Mouse (Mus musculus) embryonic facial prominence, embryonic 10.5 days (tissue): ENCODE measurements at regions not wholly inside any gene's neighbourhood (a gene's known extent, or its start where the extent isn't known, plus 50 kb on each side); places are given as distances from the start of the nearest gene placed in this dataset.

ENCODE experiments used
- DNase-seq: peaks from one replicate; pipeline ENCODE4 v3.0.0-alpha.2; 2017; ENCODE audit warnings: low spot score
- H3K27ac ChIP-seq: fragments of 300-500 bp; sonication (generic); replicated peaks from 2 replicates; pipeline ENCODE4 v1.5.1; 2016; ENCODE audit warnings: mild to moderate bottlenecking
- H3K27me3 ChIP-seq: fragments of 300-500 bp; sonication (generic); replicated peaks from 2 replicates; pipeline ENCODE4 v1.6.1; 2016; ENCODE audit warnings: low read depth, mild to moderate bottlenecking; ENCODE audit not compliant: poor library complexity, severe bottlenecking
- H3K36me3 ChIP-seq: fragments of 300-500 bp; sonication (generic); replicated peaks from 2 replicates; pipeline ENCODE4 v1.6.1; 2016; ENCODE audit warnings: mild to moderate bottlenecking, moderate library complexity
- H3K4me1 ChIP-seq: fragments of 300-500 bp; sonication (generic); 2 replicates; pipeline ENCODE4 v1.6.1; 2016
- H3K4me3 ChIP-seq: fragments of 300-500 bp; sonication (generic); 2 replicates; pipeline ENCODE4 v1.5.1; 2016; ENCODE audit warnings: mild to moderate bottlenecking, moderate library complexity
- H3K9me3 ChIP-seq: fragments of 300-500 bp; sonication (generic); 2 replicates; pipeline ENCODE4 v1.6.1; 2016; ENCODE audit warnings: mild to moderate bottlenecking
- WGBS: fragments of 180-500 bp; shearing (Covaris S2); methylation state at CpG from one replicate; pipeline ENCODE4 v1.1.7; 2016; 5-methylcytosine and 5-hydroxymethylcytosine counted together

DNA sequence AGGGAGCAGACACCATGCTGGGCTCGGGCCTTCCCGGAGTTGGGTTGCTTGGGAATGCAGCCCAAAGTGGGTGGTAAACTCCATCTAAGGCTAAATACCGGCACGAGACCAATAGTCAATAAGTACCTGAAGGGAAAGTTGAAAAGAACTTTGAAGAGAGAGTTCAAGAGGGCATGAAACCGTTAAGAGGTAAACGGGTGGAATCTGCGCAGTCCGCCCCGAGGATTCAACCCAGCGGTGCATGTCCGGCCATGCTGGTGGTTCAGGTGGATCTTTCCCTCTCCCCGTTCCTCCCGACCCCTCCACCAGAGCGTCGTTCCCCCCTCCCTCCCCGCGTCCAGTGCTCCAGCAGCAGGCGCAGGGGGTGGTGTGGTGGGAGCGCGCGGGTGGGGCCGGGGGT is 179.1 kb upstream of the Arhgef26 start:
- WGBS = 58% methylated on average over 22 of the region's 22 CpGs
- Histone ChIP-seq H3K27me3 (no peaks in the 10 kb centered on the region), H3K4me3 (no peak overlapping the region), H3K4me1 (no peaks in the 10 kb centered on the region), H3K9me3 (peaks cover 23% of the 10 kb centered on the region), H3K27ac (no peak overlapping the region), H3K36me3 (no peaks in the 10 kb centered on the region)
- DNase-seq = peak; percentile 83

GRCm38 (mm10) chr3:62170647-62171046 is 167.5 kb upstream of the Arhgef26 start:
- Histone ChIP-seq H3K9me3 (no peaks in the 10 kb centered on the region), H3K4me1 (no peaks in the 10 kb centered on the region), H3K27me3 (no peaks in the 10 kb centered on the region), H3K27ac (no peak overlapping the region), H3K4me3 (no peak overlapping the region), H3K36me3 (no peaks in the 10 kb centered on the region)
- 78% methylated on average over 4 of the region's 4 CpGs for WGBS
- no peak for DNase-seq

- Histone ChIP-seq H3K4me3 (no peak overlapping the region), H3K27me3 (no peaks in the 10 kb centered on the region), H3K27ac (no peak overlapping the region), H3K9me3 (no peaks in the 10 kb centered on the region), H3K36me3 (no peaks in the 10 kb centered on the region), H3K4me1 (no peaks in the 10 kb centered on the region)
- no peak for DNase-seq
- 87% methylated on average over 3 of the region's 3 CpGs for WGBS
Measured at GRCm38 (mm10) chr3:62187807-62188509, 150.2 kb upstream of the Arhgef26 start.

DNA sequence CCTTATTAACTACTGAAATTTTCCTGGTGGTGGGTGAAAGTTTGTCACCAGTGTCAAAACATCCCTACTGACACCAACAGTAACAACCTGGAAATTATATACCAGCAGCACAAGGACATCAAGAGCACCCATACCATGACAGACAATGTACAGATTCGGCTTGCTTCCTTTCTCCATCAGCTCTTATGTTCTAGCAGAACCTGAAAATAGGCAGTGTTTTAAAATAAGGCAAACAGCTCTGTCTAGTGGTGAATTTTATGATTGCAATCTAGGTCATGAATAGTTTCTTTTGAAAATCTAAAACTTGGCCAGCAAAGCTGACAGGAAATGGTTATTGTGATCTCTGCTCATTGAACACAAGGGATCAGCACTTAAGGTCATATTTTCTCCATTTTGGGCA is 145.7 kb upstream of the Arhgef26 start:
- WGBS = 46% methylated on average over 1 of the region's 1 CpGs
- Histone ChIP-seq H3K4me3 (no peak overlapping the region), H3K4me1 (no peaks in the 10 kb centered on the region), H3K9me3 (no peaks in the 10 kb centered on the region), H3K36me3 (no peaks in the 10 kb centered on the region), H3K27me3 (no peaks in the 10 kb centered on the region), H3K27ac (no peak overlapping the region)
- no peak for DNase-seq

DNA sequence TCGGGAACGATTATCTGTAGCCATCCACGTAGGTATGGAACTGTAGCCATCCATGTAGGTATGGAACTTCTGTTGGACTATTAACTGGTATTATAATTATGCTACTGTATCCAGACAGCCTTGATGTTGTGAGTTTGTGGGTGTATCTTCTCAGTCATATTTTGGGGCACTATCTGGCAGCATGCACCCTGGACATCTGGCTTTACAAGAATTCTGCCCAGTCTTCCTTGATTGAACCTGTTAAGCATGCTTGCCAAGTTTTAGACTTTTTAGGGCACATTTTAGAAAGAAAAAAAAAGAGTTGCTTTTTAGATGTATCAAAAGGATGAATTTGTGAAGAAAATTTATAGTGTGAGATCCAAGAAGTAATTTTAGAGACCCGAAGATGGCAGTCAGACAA is 143.7 kb upstream of the Arhgef26 start:
- H3K27me3 ChIP-seq = no peaks in the 10 kb centered on the region
- DNase-seq = no peak
- 90% methylated on average over 4 of the region's 4 CpGs for WGBS
- H3K4me1 ChIP-seq = no peaks in the 10 kb centered on the region
- H3K27ac ChIP-seq = no peak overlapping the region
- H3K4me3 ChIP-seq = no peak overlapping the region
- no peaks in the 10 kb centered on the region for H3K36me3 ChIP-seq
- no peaks in the 10 kb centered on the region for H3K9me3 ChIP-seq

DNA sequence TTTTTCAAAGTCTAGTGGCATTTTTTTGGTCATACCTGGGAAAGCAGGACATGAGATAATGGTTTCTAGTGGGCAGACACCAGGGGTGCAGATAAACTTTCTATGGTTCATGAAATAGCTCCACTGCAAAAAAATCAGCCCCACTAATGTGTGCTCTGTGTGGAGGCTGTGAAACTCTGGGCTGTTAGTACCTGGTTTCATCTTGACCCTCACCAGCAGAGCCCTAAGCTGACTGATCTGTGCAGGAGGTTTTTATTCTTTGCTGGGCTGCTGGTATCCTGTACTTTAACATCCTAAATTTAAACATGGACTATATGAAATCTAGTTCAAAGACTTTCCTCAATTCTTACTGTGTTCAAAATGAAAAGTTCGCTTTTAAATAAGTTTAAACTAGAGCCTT is 141.5 kb upstream of the Arhgef26 start:
- no peak for DNase-seq
- H3K4me1 ChIP-seq = no peaks in the 10 kb centered on the region
- H3K4me3 ChIP-seq = no peak overlapping the region
- 81% methylated on average over 1 of the region's 1 CpGs for WGBS
- peaks cover 5% of the 10 kb centered on the region; the same call in 1 of the 2 replicates for H3K9me3 ChIP-seq
- no peaks in the 10 kb centered on the region for H3K36me3 ChIP-seq
- H3K27ac ChIP-seq = no peak overlapping the region
- peaks cover 7% of the 10 kb centered on the region; the same call in 1 of the 2 replicates for H3K27me3 ChIP-seq

GRCm38 (mm10) chr3:62215806-62216205 is 122.3 kb upstream of the Arhgef26 start:
- H3K27ac ChIP-seq = no peak overlapping the region
- no peaks in the 10 kb centered on the region for H3K36me3 ChIP-seq
- no peaks in the 10 kb centered on the region for H3K27me3 ChIP-seq
- DNase-seq = peak; percentile 26
- no peaks in the 10 kb centered on the region for H3K4me1 ChIP-seq
- H3K4me3 ChIP-seq = no peak overlapping the region
- no peaks in the 10 kb centered on the region for H3K9me3 ChIP-seq

- WGBS = 97% methylated on average over 1 of the region's 1 CpGs
- no peaks in the 10 kb centered on the region for H3K36me3 ChIP-seq
- H3K4me3 ChIP-seq = no peak overlapping the region
- no peak overlapping the region for H3K27ac ChIP-seq
- no peaks in the 10 kb centered on the region for H3K4me1 ChIP-seq
- H3K9me3 ChIP-seq = no peaks in the 10 kb centered on the region
- no peak for DNase-seq
- H3K27me3 ChIP-seq = no peaks in the 10 kb centered on the region
Measured at GRCm38 (mm10) chr3:62217335-62217734, 120.8 kb upstream of the Arhgef26 start.

DNA sequence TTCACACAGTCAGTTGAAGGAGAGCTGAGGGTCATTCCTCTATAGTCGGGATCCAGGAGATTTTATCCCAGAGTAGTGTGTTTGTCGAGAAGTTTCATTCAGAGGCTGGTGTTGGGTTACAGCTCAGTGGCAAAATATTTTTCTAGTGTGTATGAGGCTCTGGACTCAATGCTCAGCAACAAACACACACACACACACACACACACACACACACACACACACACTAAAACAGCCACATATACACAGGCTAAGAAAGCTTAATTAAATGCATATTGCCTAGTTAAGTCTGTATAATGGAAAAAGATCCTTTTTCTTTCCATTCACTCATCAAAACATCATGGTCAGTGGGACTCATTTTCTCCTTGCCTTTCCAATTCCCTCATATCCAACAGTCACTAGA is 110.4 kb upstream of the Arhgef26 start:
- Histone ChIP-seq H3K4me1 (no peaks in the 10 kb centered on the region), H3K4me3 (no peak overlapping the region), H3K9me3 (no peaks in the 10 kb centered on the region), H3K36me3 (no peaks in the 10 kb centered on the region), H3K27ac (no peak overlapping the region), H3K27me3 (no peaks in the 10 kb centered on the region)
- 55% methylated on average over 2 of the region's 2 CpGs for WGBS
- no peak for DNase-seq

DNA sequence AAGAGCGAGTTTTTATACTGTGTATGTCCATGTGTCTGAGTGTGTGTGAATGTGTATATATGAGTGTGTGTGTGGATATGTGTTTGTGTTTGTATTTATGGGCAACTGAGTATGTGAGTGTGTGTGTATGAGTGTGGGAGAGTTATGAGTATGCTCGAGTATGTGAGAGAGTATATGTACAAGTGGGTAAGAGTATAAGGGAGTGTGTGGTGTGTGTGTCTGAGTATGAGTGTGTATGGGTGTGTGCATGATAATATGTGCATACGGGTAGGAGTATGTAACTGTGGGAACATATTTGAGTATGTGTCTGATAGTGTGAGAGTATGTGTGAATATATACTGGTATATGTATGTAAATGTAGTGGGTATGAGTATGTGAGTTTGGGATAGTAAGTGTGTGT is 110.0 kb upstream of the Arhgef26 start:
- no peak for DNase-seq
- no peak overlapping the region for H3K4me3 ChIP-seq
- no peaks in the 10 kb centered on the region for H3K4me1 ChIP-seq
- WGBS = 87% methylated on average over 3 of the region's 3 CpGs
- H3K27ac ChIP-seq = no peak overlapping the region
- no peaks in the 10 kb centered on the region for H3K27me3 ChIP-seq
- no peaks in the 10 kb centered on the region for H3K9me3 ChIP-seq
- no peaks in the 10 kb centered on the region for H3K36me3 ChIP-seq

- Histone ChIP-seq H3K36me3 (no peaks in the 10 kb centered on the region), H3K4me1 (no peaks in the 10 kb centered on the region), H3K4me3 (no peak overlapping the region), H3K27me3 (no peaks in the 10 kb centered on the region), H3K27ac (no peak overlapping the region), H3K9me3 (no peaks in the 10 kb centered on the region)
- 82% methylated on average over 3 of the region's 3 CpGs for WGBS
- no peak for DNase-seq
Measured at GRCm38 (mm10) chr3:62241031-62241430, 97.1 kb upstream of the Arhgef26 start.

DNA sequence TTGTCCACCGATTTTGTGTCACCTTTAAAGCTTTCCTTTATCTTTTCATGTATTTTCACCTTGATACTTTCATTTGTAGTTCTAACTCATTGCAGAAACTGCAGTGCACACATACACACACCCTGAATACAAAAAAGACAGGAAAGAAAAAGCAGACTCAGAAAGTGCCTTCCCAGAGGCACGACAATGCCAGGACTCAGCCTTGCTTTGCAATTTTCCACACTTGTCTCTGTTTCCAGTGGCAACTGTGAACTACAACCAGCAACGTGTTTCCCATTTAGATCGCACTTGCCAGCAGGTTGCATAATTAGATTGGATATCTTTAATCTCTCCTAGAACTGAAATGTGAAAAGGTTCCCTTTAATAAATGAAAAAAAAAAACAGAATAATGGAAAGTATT is 66.4 kb upstream of the Arhgef26 start:
- Histone ChIP-seq H3K9me3 (no peaks in the 10 kb centered on the region), H3K4me1 (no peaks in the 10 kb centered on the region), H3K27ac (no peak overlapping the region), H3K36me3 (no peaks in the 10 kb centered on the region), H3K4me3 (no peak overlapping the region), H3K27me3 (no peaks in the 10 kb centered on the region)
- no peak for DNase-seq
- 83% methylated on average over 4 of the region's 4 CpGs for WGBS

GRCm38 (mm10) chr3:62278279-62278678 is 59.9 kb upstream of the Arhgef26 start:
- 73% methylated on average over 3 of the region's 3 CpGs for WGBS
- Histone ChIP-seq H3K27ac (no peak overlapping the region), H3K27me3 (no peaks in the 10 kb centered on the region), H3K4me1 (no peaks in the 10 kb centered on the region), H3K36me3 (no peaks in the 10 kb centered on the region), H3K4me3 (no peak overlapping the region), H3K9me3 (no peaks in the 10 kb centered on the region)
- DNase-seq = no peak
